Mouse (Mus musculus) lung, postnatal 25 days (tissue): ENCODE measurements at regions not wholly inside any gene's neighbourhood (a gene's known extent, or its start where the extent isn't known, plus 50 kb on each side); places are given as distances from the start of the nearest gene placed in this dataset.
A peak's percentile ranks its signal among the peaks of the same experiment; 100 is the strongest.

Experiments used
- DNase-seq: peaks from one replicate; pipeline ENCODE4 v3.0.0; 2022; ENCODE audit warnings: low spot score

DNA sequence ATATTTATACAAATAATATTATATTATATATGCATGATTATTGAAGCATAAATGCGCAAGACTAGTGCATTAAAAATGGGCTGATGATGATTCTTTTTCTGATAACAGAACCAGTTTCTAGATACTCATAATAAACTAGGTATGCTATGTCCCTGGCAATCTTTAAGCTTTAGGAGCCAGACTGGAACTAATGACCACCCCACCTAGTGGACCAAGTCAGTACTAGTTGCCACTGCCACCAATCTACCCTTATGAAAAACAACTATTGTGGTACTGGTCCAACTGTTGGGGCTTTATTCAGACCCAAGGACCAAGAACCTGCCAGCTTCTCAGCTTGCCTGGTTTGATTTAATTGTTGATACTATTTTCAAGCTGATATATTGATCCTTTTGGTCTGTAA lies 722.8 kb downstream of the Dach1 start:
- no peak for DNase-seq

DNA sequence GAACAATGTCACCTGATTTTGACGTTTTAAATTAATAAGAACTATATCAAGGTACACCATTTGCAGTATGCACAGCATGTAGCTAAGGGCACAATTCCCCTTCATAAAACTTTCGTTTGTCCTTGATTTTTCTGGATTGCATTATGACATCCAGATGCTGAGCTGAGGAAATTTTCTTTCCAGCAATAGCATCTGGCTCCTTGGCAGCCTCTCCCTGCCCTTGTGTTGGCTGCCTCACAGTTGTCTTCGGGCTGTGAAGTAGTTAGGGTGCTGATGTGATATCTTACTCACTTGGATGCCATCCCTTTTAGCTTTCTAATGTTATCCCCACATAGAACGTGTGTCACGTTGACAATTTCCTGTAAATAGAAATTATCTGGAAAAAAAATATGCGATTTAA lies 729.2 kb downstream of the Dach1 start:
- no peak for DNase-seq

DNA sequence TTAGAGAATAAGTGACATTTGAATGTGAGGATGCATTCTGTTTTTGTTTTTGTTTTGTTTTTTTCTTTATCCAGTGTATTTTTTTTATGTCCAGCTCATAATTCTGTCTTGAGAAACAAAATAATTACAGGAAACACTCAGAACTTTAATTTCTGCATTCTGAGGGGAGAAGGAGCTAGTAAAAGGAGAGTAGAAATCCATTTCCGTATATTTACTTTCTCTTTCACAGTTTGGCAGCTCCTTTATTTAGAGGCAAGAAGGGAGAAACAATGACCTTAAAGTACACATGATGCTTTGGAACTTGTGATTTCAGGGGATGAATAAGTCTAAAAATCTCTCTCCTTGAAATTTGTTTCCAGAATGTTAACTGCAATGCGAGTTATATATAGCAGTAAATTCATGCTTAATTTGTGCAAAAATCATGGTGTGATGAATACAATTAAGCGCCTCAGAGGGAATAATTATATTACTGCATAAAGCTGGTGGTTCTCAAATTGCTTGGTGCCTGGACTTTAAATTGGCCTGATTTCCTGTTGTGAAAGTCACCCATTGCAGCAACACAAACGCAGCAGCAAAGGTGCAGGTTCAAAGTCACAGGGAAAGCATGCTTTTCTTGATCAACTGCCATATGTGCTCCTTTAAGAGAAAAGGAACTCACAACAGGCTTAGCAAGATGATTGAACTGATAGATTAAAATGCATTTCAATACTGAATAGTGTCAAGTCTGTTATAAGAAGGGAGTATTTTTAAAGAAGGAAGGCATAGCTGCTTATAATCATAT lies 733.9 kb downstream of the Dach1 start:
- DNase-seq = no peak

DNA sequence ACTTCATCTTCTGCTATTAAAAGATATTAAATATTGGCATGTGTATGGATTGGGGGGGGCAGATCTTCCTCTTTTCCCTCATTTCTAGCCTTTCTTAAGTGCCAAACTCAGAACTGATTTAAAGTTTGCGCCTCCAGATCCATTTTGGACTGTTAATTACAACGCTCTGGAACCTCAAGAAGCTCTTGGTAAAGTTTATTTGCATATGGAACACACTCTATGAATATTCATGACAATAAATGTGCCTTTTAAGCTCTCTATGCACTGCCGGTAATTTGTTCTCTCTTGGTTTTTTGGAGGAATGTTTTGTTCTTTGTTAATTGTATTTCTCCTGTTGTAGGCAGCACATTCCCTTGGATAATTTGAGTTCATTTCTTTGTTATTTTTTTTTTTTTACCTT lies 738.3 kb downstream of the Dach1 start:
- DNase-seq = no peak

DNA sequence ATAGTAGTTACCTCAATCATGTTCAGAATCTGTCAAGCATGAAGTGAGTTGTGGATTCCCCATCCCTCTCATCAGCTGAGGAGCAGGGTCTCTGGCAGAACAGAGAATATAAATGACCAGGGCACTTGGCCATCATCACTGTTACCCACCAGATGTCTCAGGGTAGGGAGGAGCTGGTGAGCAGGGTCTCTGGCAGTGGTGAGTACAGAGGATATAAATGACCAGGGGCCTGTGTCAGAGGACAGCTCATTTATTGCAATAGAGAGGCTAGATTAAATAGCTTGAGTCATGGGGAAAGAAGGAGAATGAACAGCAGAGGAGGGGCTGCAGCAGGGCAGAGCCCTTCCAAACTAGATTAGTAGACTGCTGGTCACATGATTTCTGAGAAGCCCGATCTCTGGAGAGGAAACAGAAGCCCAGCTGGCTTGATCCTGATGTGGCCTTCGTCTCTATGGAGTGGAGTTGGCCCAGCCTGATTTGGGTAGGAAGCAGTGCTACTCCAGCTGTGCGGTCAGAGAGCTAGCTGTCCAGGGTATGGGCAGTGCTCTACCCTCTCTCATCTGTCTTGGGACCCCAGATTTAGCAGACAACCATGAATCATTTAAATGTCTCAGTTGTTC lies 766.3 kb downstream of the Dach1 start:
- DNase-seq = no peak

DNA sequence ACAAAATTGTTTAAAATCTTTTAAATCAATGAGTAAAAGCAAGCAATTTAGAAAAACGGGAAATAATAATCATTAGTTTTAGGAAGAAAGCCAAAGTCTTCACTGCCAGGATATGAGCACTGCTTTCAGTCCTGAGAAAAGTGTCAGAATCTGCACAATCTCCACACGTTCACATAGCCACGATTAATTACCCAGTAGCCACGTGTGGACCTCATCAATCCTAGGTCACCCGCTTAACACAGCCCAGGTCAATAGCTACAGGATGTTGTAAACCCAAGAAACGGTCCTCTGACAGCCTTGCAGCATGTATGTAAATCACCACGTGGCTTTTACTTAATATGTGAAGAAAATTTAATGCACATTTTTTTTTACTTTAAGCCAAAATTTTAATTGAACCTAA lies 773.2 kb downstream of the Dach1 start:
- DNase-seq = no peak

DNA sequence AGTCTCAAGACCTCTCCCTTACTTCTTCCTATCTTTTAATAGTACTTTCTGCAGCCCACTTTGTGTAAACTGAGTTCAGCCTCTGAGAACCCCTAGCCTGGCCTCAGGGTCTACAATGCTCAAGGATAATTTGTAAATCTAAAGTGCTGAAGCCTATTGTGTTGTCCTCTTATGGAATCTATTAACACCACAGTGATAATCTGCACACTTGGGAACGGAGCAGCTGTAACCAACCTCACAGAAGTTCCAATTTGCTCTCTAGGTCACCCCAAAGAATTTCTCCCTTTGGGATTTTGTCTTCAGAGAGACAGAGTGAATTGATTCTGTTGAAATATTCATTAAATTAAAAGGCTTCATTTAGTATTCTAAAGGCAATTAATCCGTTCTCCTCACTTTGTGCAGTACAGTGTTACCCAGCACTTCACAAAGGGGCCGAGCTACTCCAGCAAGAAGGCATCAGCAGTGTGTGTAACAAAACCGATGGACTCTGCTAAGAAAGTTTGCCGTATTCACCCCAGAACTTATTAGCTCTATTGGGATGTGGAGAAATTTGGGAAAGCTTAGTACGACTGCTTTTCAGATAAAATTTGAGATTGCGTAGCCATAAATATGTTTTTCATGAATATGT lies 773.7 kb downstream of the Dach1 start:
- no peak for DNase-seq

DNA sequence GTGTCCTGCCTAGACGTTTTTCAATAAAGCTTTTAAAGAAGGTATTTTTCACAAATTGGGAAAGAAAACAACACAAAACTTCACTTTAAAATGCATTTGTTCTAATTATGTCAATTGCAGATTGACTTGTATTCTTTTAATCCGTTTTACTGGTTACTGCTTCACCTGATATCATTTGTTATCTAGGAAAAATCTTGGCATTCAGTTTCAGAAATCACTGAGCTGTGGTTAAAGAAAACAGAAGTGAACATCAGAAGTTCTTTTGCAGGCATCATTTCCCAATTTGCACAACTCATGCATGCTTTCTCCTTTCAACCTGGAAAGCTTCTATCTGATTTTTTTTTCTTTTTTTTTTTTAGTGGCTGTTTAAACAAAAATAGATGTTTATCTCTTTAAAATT lies 780.6 kb downstream of the Dach1 start:
- DNase-seq = no peak

DNA sequence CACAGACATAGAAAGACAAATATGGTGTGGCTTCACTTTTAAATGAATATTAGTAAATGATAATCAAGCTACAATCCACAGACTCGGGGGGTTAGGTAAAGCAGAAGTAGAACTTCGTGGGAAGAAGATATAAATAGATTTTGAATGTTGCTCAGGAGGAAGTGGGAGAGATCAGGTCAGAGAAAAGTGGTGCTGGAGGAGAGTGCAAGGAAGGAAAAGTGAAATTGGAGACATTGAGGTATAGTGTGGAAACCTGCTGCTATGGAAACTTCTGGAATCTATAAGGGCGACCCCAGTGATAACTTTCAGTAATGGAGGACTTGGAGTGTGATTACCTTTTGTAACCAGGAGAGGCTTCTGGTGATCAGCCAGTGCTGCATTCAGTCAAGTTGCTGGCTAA lies 789.4 kb downstream of the Dach1 start:
- no peak for DNase-seq

DNA sequence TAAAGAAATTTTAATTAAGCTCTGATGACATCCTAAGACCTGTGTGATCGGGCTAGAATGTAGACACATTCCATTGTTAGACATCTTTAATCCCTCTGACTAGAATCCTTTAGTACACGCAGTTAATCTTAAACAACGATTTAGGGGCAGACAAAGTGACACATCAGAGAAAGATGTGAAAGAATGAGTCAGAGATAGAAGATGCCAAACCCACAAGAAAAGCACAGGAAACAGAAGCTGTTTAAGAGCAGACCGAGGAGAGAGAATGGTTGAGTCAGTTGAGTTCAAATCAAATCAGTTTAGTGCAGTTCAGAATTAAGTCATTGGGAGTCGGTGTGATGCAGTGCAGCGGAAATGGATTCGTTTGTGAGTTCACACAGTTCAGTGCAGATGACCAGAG lies 812.6 kb downstream of the Dach1 start:
- DNase-seq = no peak

DNA sequence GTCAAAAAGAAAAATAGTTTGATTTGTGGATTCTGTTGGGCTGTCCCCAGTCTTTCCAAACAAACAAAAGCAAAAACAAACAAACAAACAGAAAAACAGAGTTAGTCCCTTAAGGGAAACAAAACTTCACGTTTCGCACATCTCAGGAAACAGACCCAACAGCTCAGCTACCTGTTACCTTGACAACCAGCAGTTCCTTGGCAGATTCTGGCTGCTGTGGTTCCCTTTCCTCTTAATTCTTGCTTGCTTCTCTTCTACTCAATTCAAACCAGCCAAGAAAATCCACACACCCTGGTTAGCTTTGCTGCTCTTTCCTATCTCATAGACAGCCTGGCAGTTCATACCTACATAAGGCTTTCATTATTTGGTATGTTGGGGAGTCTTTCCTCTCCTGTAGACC lies 821.6 kb downstream of the Dach1 start:
- DNase-seq = no peak

DNA sequence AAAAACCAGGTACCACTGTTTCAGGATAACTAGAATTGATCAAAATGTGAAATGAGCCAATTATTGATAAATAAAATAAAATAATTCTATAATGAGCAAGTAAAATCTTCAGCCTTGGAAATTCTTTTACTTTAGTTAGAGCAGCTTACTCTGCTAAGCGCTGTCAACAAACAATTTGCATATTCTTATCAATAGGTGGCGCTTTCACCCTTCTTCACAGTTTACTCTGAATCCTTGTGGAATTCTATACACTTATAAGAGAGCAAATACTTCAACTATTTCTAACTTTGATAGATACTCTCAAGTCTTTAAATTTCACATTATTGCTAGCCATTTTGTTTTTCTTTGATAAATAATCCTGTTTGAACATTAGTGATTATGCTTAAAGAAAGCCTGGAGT lies 812.5 kb upstream of the Klhl1 start:
- peak; percentile 6 for DNase-seq

DNA sequence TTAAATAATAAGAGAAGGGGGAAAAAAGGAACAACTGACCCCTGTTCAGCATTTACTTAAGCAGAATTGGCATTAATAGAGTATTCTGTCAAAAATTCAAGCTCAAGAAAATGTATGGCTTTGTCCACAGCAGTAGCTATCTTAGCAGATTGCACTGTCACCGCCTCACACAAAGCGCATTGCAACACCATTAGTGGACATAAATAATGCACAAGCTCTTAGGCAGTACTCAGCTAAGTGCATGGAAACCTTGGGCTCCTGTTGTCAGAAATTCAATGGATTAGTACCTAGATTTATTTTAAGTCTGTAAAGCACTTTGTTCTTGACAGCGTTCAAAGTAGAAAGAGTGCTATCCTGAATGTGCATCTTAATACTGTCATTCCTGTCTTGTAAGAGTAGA lies 811.1 kb upstream of the Klhl1 start:
- DNase-seq = no peak

DNA sequence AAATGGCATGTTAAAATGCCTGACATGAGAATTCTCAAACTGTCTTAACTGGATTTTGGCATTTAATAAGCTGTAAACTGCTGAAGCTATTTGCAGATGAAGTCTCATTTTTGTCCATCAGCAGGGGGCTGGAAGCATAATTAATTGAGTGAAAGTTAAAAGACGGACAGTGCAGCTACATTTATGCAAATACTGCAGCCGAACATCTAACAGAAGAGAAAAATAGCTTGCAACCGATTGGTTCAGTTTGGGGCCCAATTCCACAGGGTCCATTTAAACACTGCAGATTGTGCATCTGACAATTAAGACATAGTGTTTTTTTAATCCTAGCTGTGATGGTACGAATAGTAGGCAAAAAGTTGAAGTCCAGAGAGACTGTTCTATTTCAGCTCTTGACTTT lies 774.2 kb upstream of the Klhl1 start:
- DNase-seq = no peak

DNA sequence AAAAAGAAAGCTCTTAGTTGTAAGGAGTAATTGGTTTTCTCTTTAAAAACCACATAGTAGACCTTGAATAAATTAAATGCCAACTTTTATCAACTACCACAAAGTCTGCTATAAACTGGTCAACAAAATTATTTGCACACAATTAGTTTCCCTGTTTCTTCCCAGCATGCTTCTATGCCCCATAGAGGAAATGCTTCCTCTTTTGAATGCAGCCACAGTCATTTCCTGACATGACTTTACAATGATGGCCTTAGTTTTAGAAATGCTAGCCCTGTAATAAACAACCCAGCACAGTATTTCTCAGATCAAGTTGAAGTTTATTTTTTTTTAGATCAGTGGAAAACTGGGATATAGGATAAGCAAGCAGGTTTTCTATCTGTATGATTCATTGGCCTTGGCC lies 768.5 kb upstream of the Klhl1 start:
- no peak for DNase-seq

DNA sequence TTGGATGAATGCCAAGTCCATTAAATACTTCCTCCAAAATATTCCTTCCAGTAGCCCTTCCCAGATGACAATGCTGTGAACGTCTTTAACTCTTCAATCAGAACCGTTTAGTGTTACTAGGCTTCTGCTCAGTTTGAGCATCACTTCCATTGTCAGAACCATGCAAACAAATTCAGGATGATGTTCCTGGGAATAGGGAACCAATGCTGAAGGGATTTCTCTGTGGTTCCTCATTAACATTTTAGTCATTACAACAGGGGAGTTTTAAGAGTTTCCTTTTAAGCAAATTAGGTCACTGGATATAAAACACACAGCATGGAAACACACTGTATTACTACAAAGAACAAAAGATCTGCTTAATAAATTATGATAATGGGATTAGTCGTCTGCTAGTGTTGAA lies 739.6 kb upstream of the Klhl1 start:
- DNase-seq = no peak
